ENCODE assay signal across 13 mouse cellular contexts in the genomic region with DNA sequence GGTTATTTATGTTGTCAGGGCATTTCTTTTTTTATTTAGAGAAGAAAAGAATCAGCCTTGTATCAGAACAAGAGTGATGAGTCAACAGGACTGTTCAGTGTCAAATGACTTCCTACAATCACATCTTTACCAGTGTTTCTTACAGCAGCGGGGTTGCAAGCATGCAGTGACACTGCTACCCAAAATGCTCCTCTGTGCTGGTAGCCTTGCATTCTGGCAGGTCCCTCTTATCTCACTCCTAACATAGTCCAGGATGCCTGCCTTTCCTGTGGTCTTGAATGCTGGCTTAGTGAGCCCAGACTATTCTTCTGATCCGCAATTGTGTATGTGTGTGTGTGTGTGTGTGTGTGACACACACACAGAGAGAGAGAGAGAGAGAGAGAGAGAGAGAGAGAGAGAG.
"Had no signal": no experiment of that assay in that cellular context is flagged by ENCODE, and none has a peak within 500 bp of the region (broad histone marks: within the 10 kb centered on the region; RNA-seq: fewer than 3 reads in every experiment).

No protein-coding gene starts in this region.

- H3K9ac ChIP-seq: liver, embryonic 13.5 days had no signal

- H3K27me3 ChIP-seq: liver, embryonic 13.5 days; megakaryocyte, embryonic 14.5 days had no signal

- DNase-seq: kidney, postnatal 25 days; layer of hippocampus, postnatal 36 days; liver, embryonic 13.5 days; lung, adult 2 months; midbrain, embryonic 14.5 days; thymus, adult 2 months; thymus, postnatal 14 days; thymus, postnatal 4 days had no signal

- H3K4me1 ChIP-seq: liver, embryonic 13.5 days; midbrain, embryonic 10.5 days had no signal

- H3K27ac ChIP-seq: kidney, postnatal 0 days; layer of hippocampus, adult 2 months; liver, embryonic 13.5 days; midbrain, embryonic 10.5 days had no signal

- H3K36me3 ChIP-seq: liver, embryonic 13.5 days; midbrain, embryonic 10.5 days had no signal

- H3K9me3 ChIP-seq: liver, embryonic 13.5 days; megakaryocyte, embryonic 14.5 days; midbrain, embryonic 10.5 days had no signal

- H3K4me2 ChIP-seq: liver, embryonic 13.5 days had no signal

- H3K4me3 ChIP-seq: layer of hippocampus, adult 2 months; left cerebral cortex, adult 2 months; liver, embryonic 13.5 days; megakaryocyte, embryonic 14.5 days; midbrain, embryonic 10.5 days had no signal
